Mouse (Mus musculus) cerebellum, adult 2 months (tissue): ENCODE data around the gene Tcf21.

Experiments used
- CTCF ChIP-seq: fragments of 200-500 bp; IDR thresholded peaks from 2 replicates; pipeline ENCODE4 v1.5.1; 2011; ENCODE audit warnings: low read depth, mild to moderate bottlenecking, control low read depth, low read length, moderate library complexity, borderline replicate concordance; ENCODE audit not compliant: insufficient read depth
- POLR2A ChIP-seq: fragments of 200-500 bp; IDR thresholded peaks from 2 replicates; pipeline ENCODE4 v1.6.1; 2011; ENCODE audit warnings: low read length, control low read depth, borderline replicate concordance; ENCODE audit not compliant: insufficient read depth

GRCm38 (mm10) chr10:22826244-22826643, 6.3 kb upstream of the Tcf21 start:
- TF ChIP-seq CTCF (no peak), POLR2A (no peak)
